Comparison of ENCODE assay signal across 19 mouse cellular contexts in genomic region chr4:129106073-129106472, GRCm38 (mm10). TPM values are rescaled to one million over a fixed set of nuclear protein-coding genes. Genes with fewer than 3 reads are reported as not detected.
DNase-seq lines count a peak whose midpoint lies in the region; ATAC-seq lines count a peak whose summit lies in the region.
"Had no signal": no experiment of that assay in that cellular context is flagged by ENCODE, and none has a peak within 500 bp of the region (broad histone marks: within the 10 kb centered on the region; RNA-seq: fewer than 3 reads in every experiment).

No protein-coding gene starts in this region.

- no peak overlapping the region for H3K4me3 ChIP-seq in liver, embryonic 13.5 days (replicated peaks)
- no peak overlapping the region for H3K4me3 ChIP-seq in liver, embryonic 11.5 days (ENCODE audit: low read depth, low read length)
- no peak overlapping the region for H3K4me3 ChIP-seq in embryonic facial prominence, embryonic 11.5 days (ENCODE audit: low read depth, low read length)
- peak overlapping the region; percentile 53 for H3K4me3 ChIP-seq in intestine, embryonic 16.5 days (ENCODE audit: low read length)
- H3K4me3 ChIP-seq in stomach, embryonic 16.5 days (replicated peaks; ENCODE audit: low read length) = peak overlapping the region; percentile 42
- no peak overlapping the region for H3K4me3 ChIP-seq in neural tube, embryonic 15.5 days (replicated peaks)

- peaks cover 31% of the 10 kb centered on the region for H3K4me1 ChIP-seq in liver, embryonic 13.5 days (replicated peaks)
- H3K4me1 ChIP-seq in liver, embryonic 11.5 days (replicated peaks; ENCODE audit: control insufficient read depth, insufficient read depth, low read length) = peaks cover 3% of the 10 kb centered on the region
- peaks cover 4% of the 10 kb centered on the region for H3K4me1 ChIP-seq in embryonic facial prominence, embryonic 11.5 days (ENCODE audit: control insufficient read depth, insufficient read depth, low read length)
- H3K4me1 ChIP-seq in intestine, embryonic 16.5 days (ENCODE audit: control insufficient read depth, insufficient read depth, low read length) = peaks cover 27% of the 10 kb centered on the region
- H3K4me1 ChIP-seq in stomach, embryonic 16.5 days (ENCODE audit: control insufficient read depth, insufficient read depth, low read length) = peaks cover 9% of the 10 kb centered on the region
- peaks cover 5% of the 10 kb centered on the region for H3K4me1 ChIP-seq in neural tube, embryonic 15.5 days

- no peak for ATAC-seq in liver, embryonic 13.5 days (ENCODE audit: low read depth)
- no peak for ATAC-seq in liver, embryonic 11.5 days (replicated peaks; ENCODE audit: low FRiP score)
- no peak for ATAC-seq in embryonic facial prominence, embryonic 11.5 days (replicated peaks; ENCODE audit: insufficient number of reproducible peaks, low FRiP score, low TSS enrichment, low read depth)
- no peak for ATAC-seq in intestine, embryonic 16.5 days
- ATAC-seq in stomach, embryonic 16.5 days (ENCODE audit: insufficient read depth, low FRiP score) = no peak
- ATAC-seq in neural tube, embryonic 15.5 days (ENCODE audit: low FRiP score) = no peak
- ATAC-seq: CD4-positive, CD25-positive, alpha-beta regulatory T cell, adult 4 months; liver, postnatal 0 days; Patski had no signal

- H3K27ac ChIP-seq in liver, embryonic 13.5 days = no peak overlapping the region
- H3K27ac ChIP-seq in liver, embryonic 11.5 days (ENCODE audit: low read depth, low read length) = no peak overlapping the region
- no peak overlapping the region for H3K27ac ChIP-seq in embryonic facial prominence, embryonic 11.5 days (replicated peaks; ENCODE audit: low read depth, low read length)
- peak overlapping the region; percentile 88 for H3K27ac ChIP-seq in intestine, embryonic 16.5 days (ENCODE audit: low read length)
- H3K27ac ChIP-seq in stomach, embryonic 16.5 days (ENCODE audit: low read length) = peak overlapping the region; percentile 3; the same call in 1 of the 2 replicates
- H3K27ac ChIP-seq in neural tube, embryonic 15.5 days (replicated peaks) = no peak overlapping the region

- no peak overlapping the region for H3K9ac ChIP-seq in liver, embryonic 13.5 days
- H3K9ac ChIP-seq in liver, embryonic 11.5 days (ENCODE audit: low read depth, low read length) = no peak overlapping the region
- H3K9ac ChIP-seq in embryonic facial prominence, embryonic 11.5 days (replicated peaks; ENCODE audit: low read length) = no peak overlapping the region
- peak overlapping the region; percentile 72 for H3K9ac ChIP-seq in intestine, embryonic 16.5 days (ENCODE audit: low read depth, low read length)
- peak overlapping the region; percentile 24; the same call in 1 of the 2 replicates for H3K9ac ChIP-seq in stomach, embryonic 16.5 days (ENCODE audit: low read length)
- no peak overlapping the region for H3K9ac ChIP-seq in neural tube, embryonic 15.5 days (replicated peaks)
- H3K9ac ChIP-seq: liver, postnatal 0 days had no signal

- no peaks in the 10 kb centered on the region for H3K36me3 ChIP-seq in liver, embryonic 13.5 days
- H3K36me3 ChIP-seq in liver, embryonic 11.5 days (ENCODE audit: control insufficient read depth, insufficient read depth, low read length) = no peaks in the 10 kb centered on the region
- H3K36me3 ChIP-seq in embryonic facial prominence, embryonic 11.5 days (replicated peaks; ENCODE audit: control insufficient read depth, insufficient read depth, low read depth, low read length) = no peaks in the 10 kb centered on the region
- H3K36me3 ChIP-seq in intestine, embryonic 16.5 days (ENCODE audit: control insufficient read depth, insufficient read depth, low read length) = no peaks in the 10 kb centered on the region
- H3K36me3 ChIP-seq in stomach, embryonic 16.5 days (ENCODE audit: control insufficient read depth, insufficient read depth, low read length) = no peaks in the 10 kb centered on the region
- no peaks in the 10 kb centered on the region for H3K36me3 ChIP-seq in neural tube, embryonic 15.5 days

- WGBS in liver, embryonic 13.5 days (ENCODE audit: insufficient replicate concordance) = 17% methylated on average over 9 of the region's 9 CpGs
- 21% methylated on average over 9 of the region's 9 CpGs for WGBS in liver, embryonic 11.5 days
- 11% methylated on average over 9 of the region's 9 CpGs for WGBS in embryonic facial prominence, embryonic 11.5 days
- 24% methylated on average over 9 of the region's 9 CpGs for WGBS in intestine, embryonic 16.5 days
- WGBS in stomach, embryonic 16.5 days = 29% methylated on average over 9 of the region's 9 CpGs
- 25% methylated on average over 9 of the region's 9 CpGs for WGBS in neural tube, embryonic 15.5 days

- peak overlapping the region; percentile 48; the same call in 1 of the 2 replicates for H3K4me2 ChIP-seq in liver, embryonic 13.5 days
- no peak overlapping the region for H3K4me2 ChIP-seq in liver, embryonic 11.5 days
- H3K4me2 ChIP-seq in embryonic facial prominence, embryonic 11.5 days (ENCODE audit: low read depth, low read length) = no peak overlapping the region
- H3K4me2 ChIP-seq in intestine, embryonic 16.5 days (ENCODE audit: low read depth, low read length) = peak overlapping the region; percentile 54
- peak overlapping the region; percentile 41 for H3K4me2 ChIP-seq in stomach, embryonic 16.5 days (ENCODE audit: low read depth, low read length)
- H3K4me2 ChIP-seq in neural tube, embryonic 15.5 days = no peak overlapping the region

- no peaks in the 10 kb centered on the region for H3K9me3 ChIP-seq in liver, embryonic 13.5 days (replicated peaks)
- H3K9me3 ChIP-seq in liver, embryonic 11.5 days (ENCODE audit: control insufficient read depth, low read length) = no peaks in the 10 kb centered on the region
- H3K9me3 ChIP-seq in embryonic facial prominence, embryonic 11.5 days (replicated peaks; ENCODE audit: control insufficient read depth, low read length) = no peaks in the 10 kb centered on the region
- no peaks in the 10 kb centered on the region for H3K9me3 ChIP-seq in intestine, embryonic 16.5 days (ENCODE audit: control insufficient read depth, low read length)
- H3K9me3 ChIP-seq in stomach, embryonic 16.5 days (replicated peaks; ENCODE audit: control insufficient read depth, low read length) = no peaks in the 10 kb centered on the region
- H3K9me3 ChIP-seq in neural tube, embryonic 15.5 days (replicated peaks) = no peaks in the 10 kb centered on the region
- H3K9me3 ChIP-seq: megakaryocyte, embryonic 14.5 days had no signal

- peaks cover 55% of the 10 kb centered on the region for H3K27me3 ChIP-seq in liver, embryonic 13.5 days
- peaks cover 41% of the 10 kb centered on the region for H3K27me3 ChIP-seq in liver, embryonic 11.5 days (replicated peaks; ENCODE audit: control insufficient read depth, insufficient read depth, low read length)
- peaks cover 22% of the 10 kb centered on the region for H3K27me3 ChIP-seq in embryonic facial prominence, embryonic 11.5 days (ENCODE audit: control insufficient read depth, insufficient read depth, low read length)
- H3K27me3 ChIP-seq in intestine, embryonic 16.5 days (replicated peaks; ENCODE audit: control insufficient read depth, insufficient read depth, low read length) = no peaks in the 10 kb centered on the region; the same call in 1 of the 2 replicates
- H3K27me3 ChIP-seq in stomach, embryonic 16.5 days (ENCODE audit: control insufficient read depth, insufficient read depth, low read length) = no peaks in the 10 kb centered on the region
- peaks cover 43% of the 10 kb centered on the region for H3K27me3 ChIP-seq in neural tube, embryonic 15.5 days (replicated peaks)

- no peak for DNase-seq in liver, embryonic 13.5 days
- no peak for DNase-seq in liver, embryonic 11.5 days (ENCODE audit: low spot score)
- DNase-seq in embryonic facial prominence, embryonic 11.5 days (ENCODE audit: low spot score) = peak; percentile 25
- DNase-seq in gastrocnemius, postnatal 4 days (ENCODE audit: low spot score in 2 of 2) = no peak
- DNase-seq: cerebellum, adult 18-20 months; kidney, adult 2 months; liver, postnatal 0 days; thymus, adult 18-20 months had no signal

RNA-seq across cellular contexts. Expression of gene Tmem54, which starts 0.7 kb away (rescaled TPM):
- 1.9 and 2.1 TPM in 2 replicates for polyA plus RNA-seq in liver, embryonic 13.5 days (2015; fragmentation: Nextera tagmentation; extraction: Ambion mirVana)
- 2.3 and 3.3 TPM in 2 replicates for polyA plus RNA-seq in liver, embryonic 11.5 days (2014; fragmentation: Nextera tagmentation; extraction: Ambion mirVana)
- 6.3 and 6.4 TPM in 2 replicates for polyA plus RNA-seq in embryonic facial prominence, embryonic 11.5 days (2014; fragmentation: Nextera tagmentation; extraction: Ambion mirVana)
- polyA plus RNA-seq in intestine, embryonic 16.5 days (2015; fragmentation: Nextera tagmentation; extraction: Ambion mirVana) = 159 and 167 TPM in 2 replicates
- polyA plus RNA-seq in stomach, embryonic 16.5 days (2015; fragmentation: Nextera tagmentation; extraction: Ambion mirVana) = 44.2 and 53.2 TPM in 2 replicates
- polyA plus RNA-seq in neural tube, embryonic 15.5 days (2015; fragmentation: Nextera tagmentation; extraction: Ambion mirVana) = 3.3 TPM in 1 of 2 replicates, not detected in the other
- total RNA-seq in gastrocnemius, postnatal 4 days (2021) = under 1 TPM in 1 of 2 experiments, not detected in 1; 0.73 TPM
- total RNA-seq: hematopoietic stem cell, adult 5-6 weeks; left cerebral cortex, postnatal 25 days; monocyte, adult 5-6 weeks had no signal
- polyA plus RNA-seq: CD4-positive, CD25-positive, alpha-beta regulatory T cell, adult 4 months; neural tube, embryonic 14.5 days; Patski had no signal

RNA-seq across cellular contexts. Expression of gene Hpca, which starts 15.8 kb away (rescaled TPM):
- polyA plus RNA-seq in liver, embryonic 13.5 days (2015; fragmentation: Nextera tagmentation; extraction: Ambion mirVana) = 0.92 and 1.2 TPM in 2 replicates
- 3.1 and 4.4 TPM in 2 replicates for polyA plus RNA-seq in liver, embryonic 11.5 days (2014; fragmentation: Nextera tagmentation; extraction: Ambion mirVana)
- polyA plus RNA-seq in embryonic facial prominence, embryonic 11.5 days (2014; fragmentation: Nextera tagmentation; extraction: Ambion mirVana) = 3.1 and 3.5 TPM in 2 replicates
- 4.0 and 4.5 TPM in 2 replicates for polyA plus RNA-seq in intestine, embryonic 16.5 days (2015; fragmentation: Nextera tagmentation; extraction: Ambion mirVana)
- 1.8 and 2.0 TPM in 2 replicates for polyA plus RNA-seq in stomach, embryonic 16.5 days (2015; fragmentation: Nextera tagmentation; extraction: Ambion mirVana)
- polyA plus RNA-seq in neural tube, embryonic 15.5 days (2015; fragmentation: Nextera tagmentation; extraction: Ambion mirVana) = 129 and 143 TPM in 2 replicates
- total RNA-seq in gastrocnemius, postnatal 4 days (2021) = 1 to 10 TPM in 1 of 2 experiments, under 1 TPM in 1; 0.52 to 1.1 TPM
- total RNA-seq: hematopoietic stem cell, adult 5-6 weeks; monocyte, adult 5-6 weeks had no signal
- polyA plus RNA-seq: CD4-positive, CD25-positive, alpha-beta regulatory T cell, adult 4 months; Patski; spleen, adult 2 months had no signal

RNA-seq across cellular contexts. Expression of gene Fndc5, which starts 30.7 kb away (rescaled TPM):
- 1.1 TPM in 2 replicates for polyA plus RNA-seq in liver, embryonic 13.5 days (2015; fragmentation: Nextera tagmentation; extraction: Ambion mirVana)
- 1.8 and 2.0 TPM in 2 replicates for polyA plus RNA-seq in liver, embryonic 11.5 days (2014; fragmentation: Nextera tagmentation; extraction: Ambion mirVana)
- polyA plus RNA-seq in embryonic facial prominence, embryonic 11.5 days (2014; fragmentation: Nextera tagmentation; extraction: Ambion mirVana) = 2.8 and 3.8 TPM in 2 replicates
- 1.5 and 2.2 TPM in 2 replicates for polyA plus RNA-seq in intestine, embryonic 16.5 days (2015; fragmentation: Nextera tagmentation; extraction: Ambion mirVana)
- polyA plus RNA-seq in stomach, embryonic 16.5 days (2015; fragmentation: Nextera tagmentation; extraction: Ambion mirVana) = 1.3 and 2.6 TPM in 2 replicates
- 27.0 and 34.9 TPM in 2 replicates for polyA plus RNA-seq in neural tube, embryonic 15.5 days (2015; fragmentation: Nextera tagmentation; extraction: Ambion mirVana)
- 10 to 100 TPM; 52.3 to 54.3 TPM for total RNA-seq in gastrocnemius, postnatal 4 days (2021)
- total RNA-seq: monocyte, adult 5-6 weeks had no signal
- polyA plus RNA-seq: Patski had no signal

RNA-seq across cellular contexts. Expression of gene Rnf19b, which starts 48.0 kb away (rescaled TPM):
- 4.8 and 5.9 TPM in 2 replicates for polyA plus RNA-seq in liver, embryonic 13.5 days (2015; fragmentation: Nextera tagmentation; extraction: Ambion mirVana)
- polyA plus RNA-seq in liver, embryonic 11.5 days (2014; fragmentation: Nextera tagmentation; extraction: Ambion mirVana) = 6.7 and 7.2 TPM in 2 replicates
- polyA plus RNA-seq in embryonic facial prominence, embryonic 11.5 days (2014; fragmentation: Nextera tagmentation; extraction: Ambion mirVana) = 9.0 and 10.3 TPM in 2 replicates
- polyA plus RNA-seq in intestine, embryonic 16.5 days (2015; fragmentation: Nextera tagmentation; extraction: Ambion mirVana) = 5.6 and 7.0 TPM in 2 replicates
- 7.1 and 7.2 TPM in 2 replicates for polyA plus RNA-seq in stomach, embryonic 16.5 days (2015; fragmentation: Nextera tagmentation; extraction: Ambion mirVana)
- 29.9 and 34.5 TPM in 2 replicates for polyA plus RNA-seq in neural tube, embryonic 15.5 days (2015; fragmentation: Nextera tagmentation; extraction: Ambion mirVana)
- 10 to 100 TPM; 16.0 to 18.0 TPM for total RNA-seq in gastrocnemius, postnatal 4 days (2021)

Comparison
In these comparisons a context has a peak if more than half of its experiments do, and no peak if none do; other contexts are left out.
1. H3K4me2 ChIP-seq: peak in liver, embryonic 13.5 days (single experiment), intestine, embryonic 16.5 days (single experiment) and stomach, embryonic 16.5 days (single experiment); none in liver, embryonic 11.5 days (single experiment), embryonic facial prominence, embryonic 11.5 days (single experiment) and neural tube, embryonic 15.5 days (single experiment).
2. H3K27ac ChIP-seq: peak in intestine, embryonic 16.5 days (single experiment) and stomach, embryonic 16.5 days (single experiment); none in liver, embryonic 13.5 days (single experiment), liver, embryonic 11.5 days (single experiment), embryonic facial prominence, embryonic 11.5 days (single experiment) and neural tube, embryonic 15.5 days (single experiment).
3. H3K4me3 ChIP-seq: peak in intestine, embryonic 16.5 days (single experiment) and stomach, embryonic 16.5 days (single experiment); none in liver, embryonic 13.5 days (single experiment), liver, embryonic 11.5 days (single experiment), embryonic facial prominence, embryonic 11.5 days (single experiment) and neural tube, embryonic 15.5 days (single experiment).
4. H3K9ac ChIP-seq: peak in intestine, embryonic 16.5 days (single experiment) and stomach, embryonic 16.5 days (single experiment); none in liver, embryonic 13.5 days (single experiment), liver, embryonic 11.5 days (single experiment), embryonic facial prominence, embryonic 11.5 days (single experiment) and neural tube, embryonic 15.5 days (single experiment).
5. RNA of gene Hpca, which starts 15.8 kb away (polyA plus RNA-seq): 129 to 143 TPM in neural tube, embryonic 15.5 days; 3.1 to 4.4 TPM in liver, embryonic 11.5 days, 4.0 to 4.5 TPM in intestine, embryonic 16.5 days, 3.1 to 3.5 TPM in embryonic facial prominence, embryonic 11.5 days, 1.8 to 2.0 TPM in stomach, embryonic 16.5 days and 0.92 to 1.2 TPM in liver, embryonic 13.5 days; every median in the first group is over 10 times any median in the second.